In genomic region chr2:163462386-163462785, GRCm38 (mm10) we compare ENCODE assay signal across 20 mouse cellular contexts. TPM values are rescaled to one million over a fixed set of nuclear protein-coding genes. Genes with fewer than 3 reads are reported as not detected.
"Had no signal": no experiment of that assay in that cellular context is flagged by ENCODE, and none has a peak within 500 bp of the region (broad histone marks: within the 10 kb centered on the region; RNA-seq: fewer than 3 reads in every experiment).

No protein-coding gene starts in this region.

- H3K4me1 ChIP-seq: limb, embryonic 15.5 days; midbrain, embryonic 12.5 days had no signal

- H3K9me3 ChIP-seq: limb, embryonic 15.5 days; midbrain, embryonic 12.5 days had no signal

- H3K4me2 ChIP-seq: limb, embryonic 15.5 days; midbrain, embryonic 12.5 days had no signal

- H3K27ac ChIP-seq: kidney, postnatal 0 days; limb, embryonic 15.5 days; liver, embryonic 14.5 days; midbrain, embryonic 12.5 days had no signal

- H3K9ac ChIP-seq: limb, embryonic 15.5 days; liver, embryonic 14.5 days; midbrain, embryonic 12.5 days had no signal

- H3K4me3 ChIP-seq: limb, embryonic 15.5 days; midbrain, embryonic 12.5 days had no signal

- DNase-seq: kidney, postnatal 36 days; layer of hippocampus, adult 9-11 months; layer of hippocampus, postnatal 36 days; lung, adult 18-20 months; right cerebral cortex, adult 18-20 months; right cerebral cortex, postnatal 25 days; thymus, postnatal 36 days had no signal

RNA-seq across cellular contexts. Expression of gene Gdap1l1, which starts 24.1 kb away (rescaled TPM):
- total RNA-seq: megakaryocyte-erythroid progenitor cell, adult 5-6 weeks had no signal

RNA-seq across cellular contexts. Expression of gene R3hdml, which starts 29.7 kb away (rescaled TPM):
- total RNA-seq: layer of hippocampus, adult 18-20 months; layer of hippocampus, postnatal 36 days; left cerebral cortex, adult 8-10 months; left cerebral cortex, postnatal 25 days; megakaryocyte-erythroid progenitor cell, adult 5-6 weeks had no signal
- polyA plus RNA-seq: limb, embryonic 11.5 days; liver, embryonic 14.5 days; lung, embryonic 16.5 days; midbrain, embryonic 12.5 days; stomach, embryonic 16.5 days had no signal

RNA-seq across cellular contexts. Expression of gene Hnf4a, which starts 44.2 kb away (rescaled TPM):
- total RNA-seq: layer of hippocampus, adult 18-20 months; layer of hippocampus, postnatal 36 days; left cerebral cortex, adult 8-10 months; left cerebral cortex, postnatal 25 days; midbrain, postnatal 0 days had no signal
- polyA plus RNA-seq: limb, embryonic 11.5 days; lung, embryonic 16.5 days; midbrain, embryonic 12.5 days; midbrain, postnatal 0 days; neural tube, embryonic 14.5 days had no signal
